Mouse (Mus musculus) mouse trophoblast stem cell (cell line): ENCODE results near the gene Tmem54.

Experiments used
- in situ Hi-C, 2 experiments: fragments of 300-500 bp; cut with MseI, MboI; formaldehyde crosslinking; loops; 2 replicates in 1 of 2; 3 replicates in 1 of 2; pipeline ENCODE4 v1.15.1; 2025

The Tmem54 gene

DNA sequence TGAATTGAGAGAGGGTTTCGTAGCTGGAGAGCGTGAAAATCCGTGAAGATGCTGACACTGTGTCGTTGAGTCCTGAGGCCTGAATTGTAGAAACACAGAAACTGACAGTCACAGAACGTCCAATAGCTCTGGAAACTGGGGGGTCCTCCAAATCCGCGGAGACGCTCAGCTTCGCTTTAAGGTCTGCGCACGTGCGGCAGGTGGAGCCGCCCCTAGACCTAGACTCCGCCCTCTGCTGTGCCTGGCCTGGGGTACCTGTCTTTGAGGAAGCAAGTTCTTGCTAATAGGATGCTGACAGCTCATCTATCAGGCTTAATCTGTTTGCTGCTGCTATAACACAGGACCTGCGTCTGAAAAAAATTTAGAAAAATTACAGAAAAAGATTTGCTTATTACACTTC lies 10.1 kb upstream of the Tmem54 start:
- in situ Hi-C loops: no loop called here

DNA sequence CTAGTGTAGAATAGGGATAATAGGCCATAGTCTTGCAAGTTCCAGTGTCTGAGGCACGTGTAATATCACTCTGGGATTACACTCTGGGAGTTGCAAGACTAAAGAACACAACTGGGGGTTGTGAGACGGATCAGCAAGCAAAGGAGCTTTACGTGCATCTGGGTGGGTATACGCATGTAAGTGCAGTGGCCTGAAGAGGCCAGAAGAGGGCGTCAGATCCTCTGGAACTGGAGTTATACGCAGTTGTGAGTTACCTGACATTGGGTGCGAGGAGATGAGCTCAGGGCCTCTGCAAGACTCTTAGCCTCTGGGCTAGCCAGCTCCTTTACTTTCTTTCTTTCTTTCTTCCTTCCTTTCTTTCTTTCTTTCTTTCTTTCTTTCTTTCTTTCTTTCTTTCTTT lies 8.3 kb upstream of the Tmem54 start:
- in situ Hi-C loops: no loop called here

DNA sequence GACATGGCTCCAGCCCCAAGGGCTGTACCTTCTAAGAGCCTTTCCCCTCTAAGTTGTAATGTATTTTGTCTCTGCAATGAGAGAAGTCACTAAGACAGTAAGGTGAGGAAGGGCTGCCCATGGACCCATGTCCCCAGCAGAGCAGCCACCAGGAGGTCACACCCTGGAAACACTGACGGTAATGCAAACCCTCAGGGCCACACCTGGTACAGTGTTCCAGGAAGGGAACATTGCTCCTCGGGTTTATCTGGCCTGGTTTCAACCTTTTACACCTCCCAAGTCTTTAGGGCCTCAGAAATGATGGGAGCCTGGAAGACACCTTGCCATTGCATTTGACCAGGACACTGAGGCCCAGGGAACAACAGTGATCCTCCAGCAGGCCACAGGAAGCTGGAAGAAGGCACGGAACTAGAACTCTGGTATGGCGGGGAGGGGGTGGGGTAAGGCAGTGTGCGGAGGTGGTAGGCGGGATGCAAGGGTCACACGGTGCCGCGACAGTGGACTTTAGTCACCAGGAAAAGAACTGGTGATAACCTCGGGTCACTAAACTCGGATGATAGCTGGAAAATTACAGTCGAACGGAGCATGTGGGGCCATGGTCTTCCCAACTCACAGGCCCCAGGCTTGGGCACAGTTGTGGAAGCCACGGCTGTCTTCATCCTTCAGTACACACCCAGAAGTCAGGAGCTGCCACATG lies 3.1 kb upstream of the Tmem54 start:
- in situ Hi-C loops: no loop called here

DNA sequence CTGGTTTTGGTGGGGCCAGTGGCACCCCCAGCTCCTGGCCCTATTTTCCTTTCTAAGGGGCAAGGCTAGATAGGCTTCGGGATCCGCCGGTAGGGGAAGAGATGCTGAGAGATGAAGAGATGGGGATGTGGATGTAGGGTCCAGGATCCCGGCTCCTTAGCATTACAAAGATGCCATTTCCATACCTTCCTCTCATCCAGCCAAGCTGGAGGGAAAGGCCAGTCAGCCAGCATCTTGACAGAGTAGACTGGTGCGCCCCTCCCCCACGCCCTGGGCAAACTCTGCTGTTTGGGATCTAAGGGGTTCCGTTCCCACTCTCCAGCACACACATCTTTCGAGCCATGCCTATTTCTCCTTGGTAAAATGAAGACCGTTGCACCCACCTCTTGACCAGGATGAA lies 725 bp downstream of the Tmem54 start:
- in situ Hi-C loops: no loop called here

DNA sequence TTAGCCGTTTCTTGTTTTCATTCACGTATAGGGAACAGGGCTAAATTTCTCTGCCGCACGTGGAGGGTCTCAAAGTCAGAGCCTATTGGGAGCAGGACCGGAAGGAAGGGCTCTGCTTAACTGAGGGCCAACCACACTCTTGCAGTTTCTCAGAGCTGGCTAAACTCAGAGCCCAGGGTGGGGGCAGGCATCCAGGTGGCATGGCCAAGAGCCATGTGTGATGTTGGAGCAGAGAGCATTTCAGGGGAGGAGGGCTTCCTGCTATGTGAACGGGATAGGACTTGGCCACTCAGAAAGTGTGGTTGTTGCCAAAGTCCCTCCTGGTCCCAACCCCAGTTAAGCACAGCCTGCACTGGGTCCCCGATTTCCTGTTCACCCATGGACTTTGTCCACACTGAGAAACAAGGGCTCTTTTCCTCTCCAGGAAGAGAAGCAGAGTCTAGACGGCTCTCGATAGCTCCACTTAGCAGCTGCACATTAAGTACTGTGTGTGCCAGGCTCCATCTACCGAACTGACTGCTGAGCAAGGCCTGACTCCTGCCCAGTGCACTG lies 2.1 kb downstream of the Tmem54 start:
- in situ Hi-C loops: no loop called here

DNA sequence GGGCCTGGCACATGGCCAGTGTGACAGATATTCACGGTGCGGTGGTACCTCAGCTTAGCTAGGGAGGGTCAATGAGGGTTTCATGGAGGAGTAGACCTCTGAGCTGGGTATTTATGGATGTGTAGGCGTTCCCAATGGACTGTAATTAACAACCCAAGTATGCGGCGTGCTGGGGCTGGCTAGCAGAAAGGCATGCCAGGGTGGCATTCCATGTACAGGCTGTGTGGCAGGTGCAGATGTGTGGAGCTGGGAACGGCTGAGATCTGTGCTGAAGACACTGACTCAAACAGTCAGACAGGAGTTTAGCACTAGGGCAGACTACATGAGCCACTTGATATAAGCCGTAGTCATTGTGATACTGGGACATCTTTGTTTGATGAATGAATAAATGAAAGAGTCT lies 3.3 kb downstream of the Tmem54 start:
- in situ Hi-C loops: no loop called here

DNA sequence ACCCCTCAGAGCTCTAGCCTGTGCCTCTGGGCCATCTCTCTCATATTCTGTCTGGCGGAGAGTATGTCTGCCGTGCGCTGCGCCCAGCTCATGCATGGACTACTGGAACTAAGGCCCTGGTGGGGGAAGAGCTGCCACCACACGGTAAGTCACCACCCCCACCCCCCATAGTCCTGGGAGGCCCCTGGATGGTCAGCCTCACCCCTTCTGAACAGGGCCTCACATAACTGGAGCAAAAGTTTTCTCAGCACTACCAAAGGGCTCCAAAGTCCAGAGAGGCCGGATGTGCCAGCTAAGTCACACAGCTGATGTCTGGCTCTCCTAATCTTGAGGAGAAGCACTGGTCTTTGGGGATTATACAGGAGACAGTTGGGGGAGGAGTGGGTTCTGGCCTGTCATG lies 5.5 kb downstream of the Tmem54 start:
- in situ Hi-C loops: no loop called here

DNA sequence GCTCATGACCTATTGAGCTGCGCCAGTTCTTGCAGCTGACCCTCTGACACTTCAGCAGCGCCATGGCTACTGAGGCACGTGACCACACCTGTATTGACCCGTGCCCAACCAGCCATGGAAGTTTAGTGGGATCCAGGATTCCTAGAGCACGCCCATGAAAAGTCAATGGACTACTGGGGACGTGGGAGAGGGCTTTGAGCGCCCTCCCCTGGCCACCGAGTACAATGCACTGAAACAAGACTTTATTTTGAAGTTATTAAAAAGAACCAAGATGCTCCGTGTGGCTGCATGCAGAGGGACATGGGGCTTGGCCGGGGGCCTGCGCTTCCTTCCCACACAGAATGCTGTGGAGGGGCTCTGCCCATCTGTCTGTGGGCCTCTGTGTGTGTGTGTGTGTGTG lies 6.0 kb downstream of the Tmem54 start:
- in situ Hi-C loops: no loop called here

DNA sequence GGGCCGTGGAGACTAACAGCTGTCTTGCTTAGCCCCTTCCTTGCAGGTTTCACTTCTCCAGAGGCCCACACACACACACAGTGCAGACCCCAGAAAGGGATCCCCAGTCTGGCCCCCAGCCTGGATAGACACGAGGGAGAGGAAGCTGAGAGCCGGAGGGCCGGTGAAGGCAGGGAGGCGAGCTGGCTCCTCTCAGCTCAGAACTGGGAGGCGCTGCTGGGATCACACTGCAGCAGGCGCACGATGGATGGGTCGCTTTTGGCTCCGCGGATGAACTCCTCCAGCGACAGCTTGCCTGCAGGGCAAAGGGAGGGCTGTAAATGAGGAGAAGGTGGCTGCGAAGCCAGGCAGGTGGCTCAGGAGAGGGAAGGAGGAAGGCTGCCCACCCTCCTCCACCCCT lies 6.9 kb downstream of the Tmem54 start:
- in situ Hi-C loops: no loop called here

DNA sequence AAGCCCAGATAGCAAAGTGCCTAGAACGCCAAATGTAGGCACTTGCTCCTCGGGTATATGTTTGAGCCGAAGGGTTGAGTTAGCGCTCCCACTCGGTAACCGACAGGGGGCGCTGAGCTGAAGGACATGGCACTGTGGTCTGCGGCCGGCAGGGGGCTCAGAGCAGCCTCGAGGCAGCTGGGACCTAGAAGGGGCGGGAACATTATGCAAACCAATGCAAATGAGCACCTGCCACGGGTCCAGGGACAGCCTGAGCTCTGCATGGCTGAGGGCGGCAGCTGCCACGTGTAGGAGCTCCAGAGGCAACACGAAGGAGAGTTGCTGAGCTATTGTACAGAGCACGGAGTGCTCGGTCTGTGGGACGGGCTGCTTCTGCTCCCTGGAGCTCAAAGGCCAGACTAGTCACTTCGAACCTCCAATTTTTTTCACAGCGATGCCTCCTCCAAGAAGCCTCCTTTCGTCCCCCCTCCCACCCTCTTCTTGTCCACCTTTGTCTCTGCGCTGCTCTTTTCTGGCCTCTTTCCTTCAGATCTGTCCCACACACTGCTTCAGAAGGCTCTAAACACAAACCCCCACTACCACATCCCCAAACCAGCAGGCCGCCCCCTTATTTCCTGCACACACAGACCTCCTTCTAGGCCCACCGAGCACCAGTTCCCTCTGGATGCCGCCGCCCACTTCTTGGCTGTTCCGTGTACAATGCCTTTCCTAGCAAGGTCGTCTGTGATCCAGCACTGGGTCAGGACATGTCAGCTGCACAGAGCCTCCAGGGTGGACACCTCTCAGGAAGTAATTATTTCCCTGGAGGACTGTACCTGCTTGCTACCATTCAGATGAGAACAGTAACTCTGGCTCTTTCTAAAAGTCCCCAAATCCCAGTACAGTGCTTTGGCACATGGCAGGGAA lies 8.0 kb downstream of the Tmem54 start:
- in situ Hi-C loops: no loop called here

DNA sequence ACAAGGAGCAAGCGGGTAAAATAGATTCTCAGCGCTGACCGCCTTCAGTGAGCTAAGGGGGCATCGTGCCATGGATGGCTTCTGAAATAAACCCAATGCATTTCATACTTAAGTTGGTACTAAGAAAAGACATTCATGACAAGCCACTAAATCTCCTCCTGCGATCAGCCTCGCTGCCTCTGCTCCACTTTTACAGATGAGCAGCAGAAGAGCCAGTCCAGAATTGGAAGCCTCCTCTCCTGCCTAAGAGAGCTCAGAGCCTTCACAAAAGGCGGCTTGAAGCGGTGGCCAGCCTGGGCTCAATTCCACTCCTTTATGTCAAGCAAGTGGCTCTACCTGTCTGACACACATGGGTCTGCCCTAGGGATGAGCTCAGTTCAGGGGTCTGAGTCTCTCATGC lies 11.4 kb downstream of the Tmem54 start:
- in situ Hi-C loops: no loop called here

DNA sequence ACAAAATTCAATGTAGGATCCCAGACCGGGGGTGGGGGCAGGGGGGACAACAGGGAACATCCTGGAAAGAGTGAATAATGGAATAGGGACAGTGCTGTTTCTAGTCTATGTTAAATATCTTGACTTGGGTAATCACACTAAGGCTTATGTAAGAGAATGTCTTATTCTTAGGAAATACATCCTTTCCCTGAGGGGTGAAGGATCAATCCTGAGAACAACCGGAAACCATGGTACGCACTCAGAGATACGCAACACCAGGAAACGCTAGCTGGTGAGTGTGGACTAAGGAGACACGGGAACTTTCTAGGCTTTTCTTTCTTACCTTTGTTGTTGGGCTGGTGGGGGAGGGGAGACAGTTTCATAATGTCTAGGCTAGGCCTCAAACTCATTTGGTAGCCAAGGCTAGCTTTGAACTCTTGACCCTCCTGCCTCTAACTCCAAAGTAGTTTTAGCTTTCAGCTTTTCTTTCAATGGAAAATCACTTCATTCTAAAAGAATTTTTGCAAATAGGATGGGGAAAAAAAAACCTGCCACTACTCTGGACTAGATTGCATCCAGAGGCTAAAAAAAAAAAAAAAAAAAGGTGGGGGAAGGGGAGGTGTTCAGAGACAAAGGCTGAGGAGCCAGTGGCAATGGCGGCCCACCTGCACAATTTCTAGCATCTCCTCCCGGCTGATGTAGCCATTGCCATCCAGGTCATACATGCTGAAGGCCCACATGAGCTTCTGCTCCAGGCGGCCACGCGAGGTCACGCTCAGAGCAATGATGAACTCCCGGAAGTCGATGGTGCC lies 12.6 kb downstream of the Tmem54 start:
- in situ Hi-C loops: no loop called here

DNA sequence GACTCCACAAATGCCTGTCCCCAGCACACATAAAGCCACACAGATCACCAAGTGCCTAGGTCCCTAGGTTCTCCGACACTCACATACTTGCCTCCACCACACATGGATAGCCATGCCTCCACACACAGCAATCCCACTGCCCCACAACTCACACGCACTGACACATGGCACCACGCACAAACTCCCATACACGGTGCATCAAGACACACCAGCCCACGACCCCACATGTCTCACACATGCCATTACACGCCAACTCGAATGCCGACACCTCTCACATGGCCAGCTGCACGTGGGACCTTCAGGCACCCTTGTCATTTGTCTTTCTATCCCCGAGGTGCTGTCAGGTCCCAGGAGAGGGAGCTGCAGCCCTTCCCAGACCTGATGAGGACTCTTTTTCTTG lies 14.4 kb downstream of the Tmem54 start:
- in situ Hi-C loops: no loop called here

DNA sequence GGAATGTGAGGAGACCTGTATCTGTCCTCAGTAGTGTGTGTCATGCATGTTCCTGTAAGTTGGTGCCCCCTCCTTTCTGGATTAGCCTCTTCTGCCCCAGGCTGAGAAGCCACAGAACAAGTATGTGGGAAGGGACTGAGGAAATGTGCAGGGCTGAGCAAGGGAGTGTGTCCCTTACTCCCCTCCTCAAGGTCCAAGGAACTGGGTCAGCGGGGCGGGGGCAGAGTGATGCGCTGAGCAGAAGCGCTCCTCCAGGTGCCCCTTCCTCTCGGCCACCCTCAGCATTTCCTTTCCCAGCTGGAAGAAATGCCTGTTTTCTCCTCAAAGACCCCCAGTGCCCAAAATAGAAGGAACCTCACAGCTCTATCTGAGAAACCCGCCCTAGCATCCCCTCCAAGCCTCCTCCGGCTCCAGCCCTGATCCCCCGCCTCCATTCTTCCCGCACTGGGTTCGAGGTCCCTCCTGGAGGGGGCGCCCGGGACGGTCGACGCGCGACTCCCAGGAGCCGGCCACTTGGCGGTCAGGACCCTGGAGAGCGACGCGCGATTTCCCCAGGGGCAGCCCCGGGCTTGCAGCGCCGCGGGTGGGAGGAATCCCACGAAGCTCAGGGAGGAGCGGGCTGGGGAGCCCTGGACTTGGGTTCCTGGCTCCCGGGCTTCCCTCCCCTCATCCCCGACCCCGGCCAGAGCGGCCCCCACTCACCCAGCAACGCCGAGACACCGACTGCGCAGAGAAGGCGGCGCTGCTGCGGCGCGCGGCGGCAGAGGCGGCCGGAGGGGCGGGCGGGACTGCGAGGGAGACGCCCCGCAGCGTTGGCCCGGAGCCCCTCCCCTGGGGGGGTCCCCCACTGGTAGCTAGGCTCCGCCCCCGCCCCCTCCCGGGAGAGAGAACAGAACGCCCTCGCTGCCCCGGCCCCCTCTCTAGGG lies 15.4 kb downstream of the Tmem54 start:
- in situ Hi-C loops: no loop called here

DNA sequence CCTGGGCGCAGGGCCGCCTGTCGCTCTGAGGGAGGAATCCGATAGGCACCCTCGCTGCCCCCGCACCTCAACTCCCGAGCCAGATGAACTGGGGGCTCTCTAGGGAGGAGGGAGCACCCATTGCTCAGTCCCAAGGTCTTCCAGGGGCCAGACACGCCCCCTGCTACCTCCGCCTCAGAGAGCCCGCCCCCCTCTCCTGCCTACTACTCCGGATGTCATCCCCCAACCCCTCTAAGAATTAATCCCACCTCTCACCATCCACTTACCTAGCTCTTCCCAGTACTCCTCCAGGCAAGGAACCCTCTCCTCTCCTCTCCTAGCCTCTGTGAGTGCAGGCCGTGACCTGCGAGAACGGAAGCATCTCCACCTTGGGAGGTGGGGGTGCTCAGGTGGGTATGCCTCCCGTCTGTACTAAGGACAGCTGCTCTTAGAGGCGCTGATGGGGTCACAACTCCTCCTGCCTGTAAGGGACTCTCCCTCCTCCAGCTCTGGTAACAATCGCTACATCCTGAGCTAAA lies 16.3 kb downstream of the Tmem54 start, which contains the start of gene Hpca:
Hpca (minus strand) TSS at position 468 of the 518 bp plus-strand sequence.
- in situ Hi-C loops: no loop called here

DNA sequence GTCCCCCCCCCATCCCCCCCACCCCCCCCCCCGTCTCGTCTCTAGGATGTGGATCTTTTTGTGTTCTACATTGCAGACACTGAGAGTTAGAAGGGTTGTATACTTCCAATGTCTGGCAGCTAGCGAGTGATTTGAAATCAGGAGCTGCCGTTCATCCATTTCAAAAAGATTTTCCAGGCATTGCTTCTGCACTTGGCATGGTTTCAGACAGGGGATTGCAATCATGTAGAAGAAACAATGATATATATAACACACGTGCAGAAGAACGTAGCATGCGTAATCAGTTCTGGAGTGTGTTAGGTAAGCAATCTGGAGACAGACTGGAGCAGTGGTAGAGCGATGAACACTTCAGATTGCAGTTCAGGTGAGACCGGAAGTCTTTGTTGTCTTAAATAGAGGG lies 16.8 kb downstream of the Tmem54 start:
- in situ Hi-C loops: no loop called here

DNA sequence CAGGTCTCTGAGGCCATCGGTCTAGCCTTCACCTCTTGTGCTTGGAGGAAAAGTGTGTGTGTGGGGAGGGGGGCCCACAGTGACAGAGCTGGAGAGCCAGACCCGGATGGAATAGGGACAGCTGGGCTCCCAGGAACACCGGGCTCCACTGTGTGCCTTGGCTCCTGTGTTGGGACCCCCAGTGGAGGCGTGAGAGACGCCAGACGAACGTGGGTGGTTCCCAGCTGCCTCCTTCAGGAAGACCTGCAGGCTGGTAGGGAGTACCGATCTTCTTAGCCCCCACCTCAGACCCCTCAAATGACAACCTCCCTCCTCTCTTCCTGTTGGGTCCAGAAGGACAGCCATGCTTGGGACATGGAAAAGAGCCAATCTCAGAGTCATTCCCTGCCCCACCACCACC lies 17.4 kb downstream of the Tmem54 start:
- in situ Hi-C loops: no loop called here

DNA sequence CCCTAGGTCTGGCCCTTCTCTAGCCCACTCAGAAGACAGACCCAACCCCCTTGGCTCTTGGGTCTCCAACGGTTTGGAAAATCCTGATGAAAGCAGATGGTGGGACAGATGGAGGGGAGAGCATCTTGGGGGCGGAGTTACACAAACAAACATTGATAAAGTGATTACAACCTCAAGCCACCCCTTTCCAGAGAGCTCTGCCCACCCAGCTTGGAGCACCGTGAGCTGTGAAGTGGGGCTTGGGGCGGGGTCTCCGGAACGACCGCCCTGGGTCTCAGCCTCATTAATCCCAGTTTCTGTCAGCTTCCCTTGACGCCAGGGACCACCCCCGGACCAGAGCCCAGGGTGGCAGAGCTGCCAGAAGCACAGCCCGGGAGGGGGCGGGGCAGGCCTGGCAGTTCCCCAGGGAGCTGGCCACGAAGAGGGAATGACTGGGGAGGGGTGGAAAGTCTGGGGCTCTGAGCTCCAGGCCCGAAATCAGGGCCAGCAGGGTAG lies 19.4 kb downstream of the Tmem54 start:
- in situ Hi-C loops: no loop called here

DNA sequence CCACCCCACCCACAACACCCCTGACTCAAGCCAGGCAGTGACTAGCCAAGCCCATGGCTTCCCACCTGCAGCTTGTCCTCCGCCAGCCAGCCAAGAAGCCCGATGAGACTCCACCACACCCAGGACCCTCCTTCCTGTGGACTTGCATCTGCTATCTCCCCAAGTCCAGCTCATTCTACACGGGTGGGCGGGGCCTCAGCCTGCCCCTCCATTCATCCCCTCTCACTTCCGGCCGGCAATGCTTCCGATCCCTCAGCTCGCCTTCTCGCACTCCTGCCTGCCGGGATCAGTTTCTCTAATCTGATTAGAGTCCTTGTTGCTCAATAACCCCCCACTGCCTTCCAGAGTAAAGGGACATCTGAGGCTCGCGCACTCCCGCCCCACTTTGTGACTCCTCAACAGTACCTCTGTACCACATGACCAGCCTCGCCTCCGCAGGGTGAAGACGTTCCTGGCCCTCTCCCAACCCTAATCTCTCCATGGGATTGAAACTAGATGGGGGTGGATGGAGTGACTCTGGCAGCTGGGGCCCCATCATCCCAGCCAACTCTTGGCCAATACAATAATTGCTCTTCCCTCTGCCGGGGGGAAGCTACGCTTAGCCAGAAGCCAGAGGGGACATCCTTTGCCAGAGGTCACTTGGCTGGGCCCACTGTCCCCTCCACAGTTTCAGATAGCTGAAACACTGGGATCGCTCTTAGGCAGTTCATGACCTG lies 20.5 kb downstream of the Tmem54 start:
- in situ Hi-C loops: no loop called here
